Mouse (Mus musculus) cerebellum, adult 2 months (tissue): ENCODE measurements around the gene Ankrd55. TPM values are rescaled to one million over a fixed set of nuclear protein-coding genes. Genes with fewer than 3 reads are reported as not detected.
A peak's percentile ranks its signal among the peaks of the same experiment; 100 is the strongest.

ENCODE experiments used
- DNase-seq, 2 experiments: peaks; one replicate each; pipeline ENCODE4 v3.0.0; 2021
- H3K27ac ChIP-seq: fragments of 200-500 bp; 2 replicates; pipeline ENCODE4 v1.5.1; 2012; ENCODE audit warnings: low read length, control low read depth, inconsistent platforms; ENCODE audit not compliant: insufficient read depth
- H3K27me3 ChIP-seq: fragments of 200-500 bp; 2 replicates; pipeline ENCODE4 v1.6.1; 2012; ENCODE audit warnings: inconsistent platforms, mild to moderate bottlenecking, low read length, moderate library complexity; ENCODE audit not compliant: control insufficient read depth, insufficient read depth
- H3K4me1 ChIP-seq: fragments of 200-500 bp; 2 replicates; pipeline ENCODE4 v1.6.1; 2011; ENCODE audit warnings: low read length; ENCODE audit not compliant: control insufficient read depth, insufficient read depth
- H3K4me3 ChIP-seq: fragments of 200-500 bp; replicated peaks from 2 replicates; pipeline ENCODE3; 2011; ENCODE audit warnings: mild to moderate bottlenecking, low read depth, low read length, control low read depth; ENCODE audit not compliant: insufficient read depth
- CTCF ChIP-seq: fragments of 200-500 bp; IDR thresholded peaks from 2 replicates; pipeline ENCODE4 v1.5.1; 2011; ENCODE audit warnings: low read depth, mild to moderate bottlenecking, control low read depth, low read length, moderate library complexity, borderline replicate concordance; ENCODE audit not compliant: insufficient read depth
- POLR2A ChIP-seq: fragments of 200-500 bp; IDR thresholded peaks from 2 replicates; pipeline ENCODE4 v1.6.1; 2011; ENCODE audit warnings: low read length, control low read depth, borderline replicate concordance; ENCODE audit not compliant: insufficient read depth
- WGBS: fragments of 180-500 bp; shearing (Covaris S2); methylation state at CpG from one replicate; pipeline ENCODE4 v1.1.7; 2018; 5-methylcytosine and 5-hydroxymethylcytosine counted together
- polyA plus RNA-seq: library from polyadenylated mRNA; depleted of rRNA; stranded (reverse); fragments of >200 nt; gene quantifications from 2 replicates; pipeline ENCODE4 v1.2.3, GENCODE M21; 2012

Ankrd55 gene
- polyA plus RNA-seq, 1 experiment: 15.2 TPM

DNA sequence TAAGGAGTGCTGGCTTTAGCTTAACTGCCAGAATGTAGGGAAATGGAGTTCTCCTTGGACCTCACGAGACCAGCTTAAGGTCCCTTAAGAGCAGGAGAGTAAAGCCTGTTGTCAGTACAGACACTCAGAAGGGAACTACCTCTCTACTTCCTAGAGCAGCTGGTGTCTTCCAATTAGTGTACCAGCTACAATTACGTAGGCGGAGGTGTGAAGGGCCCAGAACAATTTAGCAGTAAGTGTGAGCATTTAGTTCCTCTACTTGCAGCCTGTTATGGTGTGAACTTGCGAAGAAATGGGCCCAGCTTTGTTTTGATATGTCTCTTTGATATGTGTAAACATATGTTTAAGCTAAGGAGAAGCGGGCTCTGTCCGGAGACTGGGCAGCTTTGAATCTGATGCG lies 10.0 kb upstream of the Ankrd55 start:
- no peak overlapping the region for H3K4me3 ChIP-seq
- H3K4me1 ChIP-seq: no peaks in the 10 kb centered on the region
- H3K27ac ChIP-seq: no peak overlapping the region
- no peaks in the 10 kb centered on the region; the same call in 1 of the 2 replicates for H3K27me3 ChIP-seq
- DNase-seq: no peak
- WGBS: 91% methylated on average over 7 of the region's 7 CpGs
- TF ChIP-seq POLR2A (no peak), CTCF (no peak)

- DNase-seq: no peak
- H3K27me3 ChIP-seq: no peaks in the 10 kb centered on the region
- H3K4me1 ChIP-seq: no peaks in the 10 kb centered on the region
- WGBS: 78% methylated on average over 1 of the region's 1 CpGs
- TF ChIP-seq POLR2A: no peak
- no peak for TF ChIP-seq CTCF
- H3K4me3 ChIP-seq: no peak overlapping the region
- H3K27ac ChIP-seq: no peak overlapping the region
Measured at GRCm38 (mm10) chr13:112287135-112287534, 1.1 kb upstream of the Ankrd55 start.

GRCm38 (mm10) chr13:112287571-112288224 lies 553 bp upstream of the Ankrd55 start:
- TF ChIP-seq CTCF: no peak
- no peak for TF ChIP-seq POLR2A
- no peak overlapping the region for H3K4me3 ChIP-seq
- H3K27me3 ChIP-seq: no peaks in the 10 kb centered on the region
- H3K4me1 ChIP-seq: no peaks in the 10 kb centered on the region
- 47% methylated on average over 6 of the region's 6 CpGs for WGBS
- peak in 1 of 2 experiments; percentile 28 for DNase-seq
- H3K27ac ChIP-seq: no peak overlapping the region

DNA sequence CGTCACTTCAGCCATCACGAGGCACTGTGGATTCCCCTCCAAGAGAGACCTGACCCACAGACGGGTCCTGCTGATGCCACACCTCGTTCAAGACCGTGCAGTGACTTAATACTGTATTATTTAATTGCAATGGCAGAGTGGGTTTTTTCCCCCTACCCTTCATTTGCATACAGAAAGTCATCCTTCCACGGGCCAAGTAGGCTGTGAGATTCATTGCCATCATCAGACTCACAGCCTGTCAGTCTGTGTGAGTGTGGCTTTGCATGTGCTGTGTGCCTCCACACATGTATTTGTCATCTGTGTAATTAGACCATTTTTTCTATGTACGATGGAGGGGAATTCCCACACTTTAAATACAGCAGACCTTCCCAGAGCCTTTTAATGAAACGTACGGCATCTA lies 1.1 kb downstream of the Ankrd55 start:
- WGBS: 88% methylated on average over 9 of the region's 9 CpGs
- H3K4me3 ChIP-seq: no peak overlapping the region
- H3K27ac ChIP-seq: no peak overlapping the region
- TF ChIP-seq POLR2A: no peak
- H3K4me1 ChIP-seq: no peaks in the 10 kb centered on the region
- DNase-seq: no peak
- H3K27me3 ChIP-seq: no peaks in the 10 kb centered on the region

DNA sequence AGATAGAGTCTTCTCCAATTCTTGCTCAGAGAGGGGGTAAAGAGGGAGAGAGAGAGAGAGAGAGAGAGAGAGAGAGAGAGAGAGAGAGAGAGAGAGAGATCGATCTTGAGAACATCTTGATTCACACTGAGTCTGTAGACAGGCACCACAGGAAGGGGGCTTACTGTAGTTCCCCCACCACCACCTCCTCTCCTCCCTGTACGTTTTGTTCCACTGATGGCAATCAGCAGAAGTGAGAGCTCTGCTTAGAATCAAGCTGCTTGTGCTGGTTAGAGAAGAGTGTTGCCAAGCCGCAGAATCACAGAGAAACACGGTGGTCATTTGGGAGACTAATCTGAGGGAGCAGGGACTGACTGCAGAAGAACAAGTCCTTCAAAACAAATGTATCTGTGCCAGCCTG lies 1.7 kb downstream of the Ankrd55 start:
- Histone ChIP-seq H3K27me3 (no peaks in the 10 kb centered on the region), H3K4me1 (no peaks in the 10 kb centered on the region), H3K27ac (no peak overlapping the region), H3K4me3 (no peak overlapping the region)
- WGBS: 45% methylated on average over 4 of the region's 4 CpGs
- no peak for TF ChIP-seq CTCF
- TF ChIP-seq POLR2A: no peak
- DNase-seq: no peak

- H3K4me3 ChIP-seq: no peak overlapping the region
Measured at GRCm38 (mm10) chr13:112292489-112292888, 4.2 kb downstream of the Ankrd55 start.

GRCm38 (mm10) chr13:112293092-112293491 lies 4.8 kb downstream of the Ankrd55 start:
- Histone ChIP-seq H3K27ac (no peak overlapping the region), H3K4me3 (no peak overlapping the region), H3K4me1 (no peaks in the 10 kb centered on the region), H3K27me3 (no peaks in the 10 kb centered on the region)
- WGBS: 98% methylated on average over 6 of the region's 6 CpGs
- no peak for DNase-seq
- TF ChIP-seq POLR2A (no peak), CTCF (no peak)

More at GRCm38 (mm10) chr13:112292489-112292888, 4.2 kb downstream of the Ankrd55 start:
- DNase-seq: no peak
- Histone ChIP-seq H3K4me1 (no peaks in the 10 kb centered on the region), H3K27ac (no peak overlapping the region), H3K27me3 (no peaks in the 10 kb centered on the region)
- TF ChIP-seq CTCF (no peak), POLR2A (no peak)
- WGBS: 33% methylated on average over 4 of the region's 4 CpGs

GRCm38 (mm10) chr13:112294446-112294845 lies 6.2 kb downstream of the Ankrd55 start:
- DNase-seq: no peak
- Histone ChIP-seq H3K27me3 (no peaks in the 10 kb centered on the region), H3K4me3 (no peak overlapping the region), H3K4me1 (no peaks in the 10 kb centered on the region), H3K27ac (no peak overlapping the region)
- WGBS: 96% methylated on average over 6 of the region's 6 CpGs
- TF ChIP-seq CTCF (no peak), POLR2A (no peak)

DNA sequence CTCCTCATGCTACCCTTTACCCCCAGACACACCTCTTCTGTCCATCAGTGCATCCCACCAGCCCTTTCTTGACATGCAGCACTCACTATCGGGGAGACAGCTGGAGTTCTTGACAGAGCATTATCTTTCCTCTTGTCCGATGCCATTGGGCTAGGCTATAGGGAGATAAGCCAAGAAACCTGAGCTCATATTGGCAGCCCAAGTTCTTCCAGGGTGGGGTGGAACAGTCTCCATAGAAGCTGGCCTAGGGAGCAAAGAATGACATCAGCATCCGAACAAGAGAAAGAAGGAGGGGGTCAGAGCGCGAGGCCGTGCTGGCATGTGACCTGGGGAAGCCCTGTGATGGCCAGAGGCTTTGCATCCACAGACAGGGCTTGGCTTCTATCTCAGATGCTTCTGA lies 9.5 kb downstream of the Ankrd55 start:
- 46% methylated on average over 6 of the region's 6 CpGs for WGBS
- no peaks in the 10 kb centered on the region for H3K27me3 ChIP-seq
- no peak overlapping the region for H3K4me3 ChIP-seq
- no peak for TF ChIP-seq CTCF
- TF ChIP-seq POLR2A: no peak
- no peak for DNase-seq
- H3K4me1 ChIP-seq: no peaks in the 10 kb centered on the region
- H3K27ac ChIP-seq: no peak overlapping the region
